Mouse (Mus musculus) limb, embryonic 11.5 days (tissue): ENCODE results near the gene Brd4. TPM values are rescaled to one million over a fixed set of nuclear protein-coding genes. Genes with fewer than 3 reads are reported as not detected.

ENCODE experiments used
- ATAC-seq: fragments of 200-750 bp; cut with Nextera tagmentation; 2 replicates; pipeline ENCODE4 v1.8.0; 2017; ENCODE audit warnings: low read depth; ENCODE audit not compliant: insufficient number of reproducible peaks, low FRiP score, low TSS enrichment
- DNase-seq: peaks from one replicate; pipeline ENCODE4 v3.0.0-alpha.2; 2015; ENCODE audit warnings: low spot score
- H3K27ac ChIP-seq: fragments of 300-500 bp; sonication (generic); replicated peaks from 2 replicates; pipeline ENCODE4 v1.5.1; 2014; ENCODE audit warnings: low read depth, mild to moderate bottlenecking, low read length
- H3K27me3 ChIP-seq: fragments of 300-500 bp; sonication (generic); 2 replicates; pipeline ENCODE4 v1.6.1; 2014; ENCODE audit warnings: mild to moderate bottlenecking, low read length, mixed read lengths; ENCODE audit not compliant: control insufficient read depth, insufficient read depth
- H3K36me3 ChIP-seq: fragments of 300-500 bp; sonication (generic); 2 replicates; pipeline ENCODE4 v1.6.1; 2014; ENCODE audit warnings: mild to moderate bottlenecking, low read length, moderate library complexity, mixed read lengths; ENCODE audit not compliant: control insufficient read depth, insufficient read depth
- H3K4me1 ChIP-seq: fragments of 300-500 bp; sonication (generic); 2 replicates; pipeline ENCODE4 v1.6.1; 2014; ENCODE audit warnings: low read length, mixed read lengths; ENCODE audit not compliant: control insufficient read depth, insufficient read depth
- H3K4me2 ChIP-seq: fragments of 300-500 bp; sonication (generic); 2 replicates; pipeline ENCODE4 v1.6.1; 2014; ENCODE audit warnings: low read depth, mild to moderate bottlenecking, moderate library complexity; ENCODE audit not compliant: severe bottlenecking
- H3K4me3 ChIP-seq: fragments of 300-500 bp; sonication (generic); 2 replicates; pipeline ENCODE4 v1.5.1; 2014; ENCODE audit warnings: low read depth, low read length
- H3K9ac ChIP-seq: fragments of 300-500 bp; sonication (generic); 2 replicates; pipeline ENCODE4 v1.6.1; 2014; ENCODE audit warnings: mild to moderate bottlenecking, low read length
- H3K9me3 ChIP-seq: fragments of 300-500 bp; sonication (generic); 2 replicates; pipeline ENCODE4 v1.6.1; 2016; ENCODE audit warnings: low read length; ENCODE audit not compliant: control insufficient read depth
- WGBS: fragments of 180-500 bp; shearing (Covaris S2); extraction: QIAGEN DNeasy Blood & Tissue Kit; methylation state at CpG from one replicate; pipeline ENCODE4 v1.1.7; 2014; 5-methylcytosine and 5-hydroxymethylcytosine counted together
- polyA plus RNA-seq: library from polyadenylated mRNA; unstranded; fragments of >200 nt; fragmentation: Nextera tagmentation; extraction: Ambion mirVana; gene quantifications from 2 replicates; pipeline ENCODE4 v1.2.1, GENCODE M21; 2014

Brd4 gene
- polyA plus RNA-seq, 1 experiment from 2014 or later: 124 TPM

- Histone ChIP-seq H3K4me3 (no peak overlapping the region), H3K27ac (no peak overlapping the region), H3K4me2 (no peak overlapping the region), H3K9me3 (no peaks in the 10 kb centered on the region), H3K36me3 (peaks cover 2% of the 10 kb centered on the region; the same call in 1 of the 2 replicates), H3K9ac (no peak overlapping the region), H3K4me1 (peaks cover 21% of the 10 kb centered on the region), H3K27me3 (no peaks in the 10 kb centered on the region)
- DNase-seq (no peak), ATAC-seq (no peak)
- 89% methylated on average over 4 of the region's 4 CpGs for WGBS
Observed at GRCm38 (mm10) chr17:32160882-32161281, 123.6 kb downstream of the Brd4 start.

DNA sequence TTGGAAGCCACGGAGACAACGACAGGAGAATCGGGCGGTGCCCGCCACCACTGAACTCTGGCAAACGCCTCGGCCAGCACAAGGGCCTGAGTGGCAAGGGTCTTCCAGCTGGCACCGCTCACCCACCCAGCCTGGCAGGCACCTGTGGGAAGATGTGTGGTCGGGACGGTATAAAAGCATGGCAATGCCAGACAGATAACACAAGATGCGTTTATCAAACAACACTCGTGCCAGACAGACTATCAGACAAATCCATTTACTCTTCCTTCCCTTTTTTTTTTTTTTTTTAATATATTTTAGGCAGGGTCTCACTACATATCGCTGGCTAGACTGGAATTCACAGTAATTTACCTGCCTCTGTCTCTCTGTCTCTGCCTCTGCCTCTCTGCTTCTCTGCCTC lies 125.7 kb downstream of the Brd4 start:
- peaks cover 10% of the 10 kb centered on the region for H3K36me3 ChIP-seq
- no peak for DNase-seq
- H3K4me2 ChIP-seq: no peak overlapping the region
- H3K9me3 ChIP-seq: no peaks in the 10 kb centered on the region
- ATAC-seq: no peak
- no peak overlapping the region for H3K9ac ChIP-seq
- H3K4me3 ChIP-seq: no peak overlapping the region
- H3K27me3 ChIP-seq: no peaks in the 10 kb centered on the region
- H3K4me1 ChIP-seq: peaks cover 10% of the 10 kb centered on the region
- H3K27ac ChIP-seq: no peak overlapping the region
- WGBS: 93% methylated on average over 13 of the region's 13 CpGs

- no peak overlapping the region for H3K27ac ChIP-seq
- no peak overlapping the region for H3K9ac ChIP-seq
- no peak overlapping the region for H3K4me2 ChIP-seq
- H3K9me3 ChIP-seq: no peaks in the 10 kb centered on the region
- DNase-seq (no peak), ATAC-seq (no peak; the same call in 1 of the 2 replicates)
- no peaks in the 10 kb centered on the region for H3K27me3 ChIP-seq
- 95% methylated on average over 8 of the region's 8 CpGs for WGBS
- H3K36me3 ChIP-seq: peaks cover 17% of the 10 kb centered on the region
- H3K4me1 ChIP-seq: 0 out of 2 replicates have a peak, but pooled peaks cover 2% of the 10 kb centered on the region
- no peak overlapping the region for H3K4me3 ChIP-seq
Observed at GRCm38 (mm10) chr17:32146718-32147117, 137.8 kb downstream of the Brd4 start.

Other genes with a start within 250 kb of the Brd4 start
- gene Rrp1b, start 248.6 kb downstream of the Brd4 start, polyA plus RNA-seq: 79.1 and 80.9 TPM in 2 replicates
- gene Hsf2bp, start 248.4 kb downstream of the Brd4 start, polyA plus RNA-seq: 0.55 and 0.64 TPM in 2 replicates
- 23.5 and 26.0 TPM in 2 replicates for gene Notch3, start 117.9 kb downstream of the Brd4 start, polyA plus RNA-seq
- gene Ephx3, start 95.2 kb downstream of the Brd4 start, polyA plus RNA-seq: 0.16 TPM in 1 of 2 replicates, not detected in the other
- gene Akap8, start 36.5 kb upstream of the Brd4 start, polyA plus RNA-seq: 62.7 and 66.2 TPM in 2 replicates
- 73.5 and 79.2 TPM in 2 replicates for gene Akap8l, start 65.9 kb upstream of the Brd4 start, polyA plus RNA-seq
- gene Wiz, start 104.7 kb upstream of the Brd4 start, polyA plus RNA-seq: 39.7 and 42.7 TPM in 2 replicates
- gene Rasal3, start 118.9 kb upstream of the Brd4 start, polyA plus RNA-seq: 0.64 and 0.69 TPM in 2 replicates
- not detected in 2 replicates for gene Pglyrp2, start 139.4 kb upstream of the Brd4 start, polyA plus RNA-seq
- gene Cyp4f39, start 168.0 kb upstream of the Brd4 start, polyA plus RNA-seq: not detected in 2 replicates
- gene Cyp4f17, start 221.3 kb upstream of the Brd4 start, polyA plus RNA-seq: 7.9 and 9.6 TPM in 2 replicates